8 mouse cellular contexts compared by ENCODE assay signal in the genomic region with DNA sequence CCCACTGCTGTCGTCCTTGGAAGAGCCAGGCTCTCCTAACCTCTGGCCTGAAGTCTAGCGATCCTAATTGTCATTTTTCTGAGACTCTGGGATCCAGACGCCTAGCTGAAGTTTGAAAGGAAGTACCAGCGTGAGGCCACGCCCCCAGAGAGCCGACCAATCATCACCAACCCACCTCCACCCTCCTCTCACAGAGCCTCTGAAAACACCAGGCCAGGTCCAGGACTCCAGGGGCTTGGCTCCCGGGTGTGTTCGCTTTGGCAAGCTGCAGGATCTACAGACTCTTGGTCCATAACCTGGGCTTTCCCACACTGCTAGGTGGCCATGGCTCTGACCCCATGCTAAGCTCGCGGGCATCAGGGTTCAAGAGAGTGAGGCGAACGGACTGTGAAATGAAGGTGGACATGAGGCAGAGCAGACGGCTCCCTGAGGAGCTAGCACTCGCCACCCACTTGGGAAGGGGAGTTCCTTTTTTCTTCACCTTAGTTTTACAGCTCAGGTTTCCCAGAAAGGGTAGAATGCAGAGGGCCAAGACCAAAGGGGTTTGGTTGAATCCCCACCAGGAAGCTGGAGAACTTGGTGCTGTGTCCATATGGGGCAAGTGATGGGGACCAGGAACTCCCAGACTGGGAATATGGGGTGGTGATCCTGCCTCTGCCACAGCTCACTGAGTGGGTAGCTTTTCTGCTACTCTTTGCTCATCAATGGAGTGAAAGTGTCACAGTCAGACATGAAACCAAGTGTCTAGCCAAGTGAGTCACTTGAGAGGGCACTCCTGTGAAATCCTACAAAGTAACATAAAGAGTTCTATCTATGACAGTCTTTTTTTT. TPM values are rescaled to one million over a fixed set of nuclear protein-coding genes. Genes with fewer than 3 reads are reported as not detected.
DNase-seq lines count a peak whose midpoint lies in the region; ATAC-seq and TF ChIP-seq lines count a peak whose summit lies in the region.

No protein-coding gene starts in this region.

- H3K4me3 ChIP-seq in CH12.LX (replicated peaks in 1 of 3; ENCODE audit: low read depth in 2 of 3, low read length in 2 of 3, poor library complexity in 1 of 3): peak overlapping the region in 1 of 3 experiments; percentile 32
- H3K4me3 ChIP-seq in forebrain, embryonic 12.5 days (replicated peaks): peak overlapping the region; percentile 25

- H3K4me1 ChIP-seq in CH12.LX (ENCODE audit: control insufficient read depth in 1 of 2, insufficient read depth in 2 of 2): peaks cover 0 to 17% of the 10 kb centered on the region in 2 experiments; a peak in 2 of 4 replicates
- peaks cover 7% of the 10 kb centered on the region for H3K4me1 ChIP-seq in forebrain, embryonic 12.5 days

- no peak overlapping the region for H3K9ac ChIP-seq in CH12.LX (ENCODE audit: insufficient read depth, low read depth)
- peak overlapping the region; percentile 44; the same call in 1 of the 2 replicates for H3K9ac ChIP-seq in forebrain, embryonic 12.5 days

- H3K4me2 ChIP-seq in CH12.LX (ENCODE audit: insufficient read depth, low read depth, poor library complexity, severe bottlenecking): no peak overlapping the region
- H3K4me2 ChIP-seq in forebrain, embryonic 12.5 days: peak overlapping the region; percentile 58

- no peaks in the 10 kb centered on the region for H3K9me3 ChIP-seq in CH12.LX (replicated peaks; ENCODE audit: low read length)
- no peaks in the 10 kb centered on the region for H3K9me3 ChIP-seq in forebrain, embryonic 12.5 days

- no peak for TF ChIP-seq EP300 in CH12.LX (IDR thresholded peaks at IDR 0.05; ENCODE audit: low read length)

- TF ChIP-seq CTCF in CH12.LX (conservative IDR thresholded peaks at IDR 0.05 in 1 of 2, IDR thresholded peaks at IDR 0.05 in 1 of 2; ENCODE audit: low read depth in 2 of 2, low read length in 2 of 2): no peak

- no peaks in the 10 kb centered on the region for H3K27me3 ChIP-seq in CH12.LX (replicated peaks)
- no peaks in the 10 kb centered on the region for H3K27me3 ChIP-seq in forebrain, embryonic 12.5 days

- H3K27ac ChIP-seq in CH12.LX (ENCODE audit: insufficient read depth, low read depth): no peak overlapping the region
- H3K27ac ChIP-seq in forebrain, embryonic 12.5 days: no peak overlapping the region

- 3% methylated on average over 14 of the region's 14 CpGs for WGBS in forebrain, embryonic 12.5 days
- 3% methylated on average over 14 of the region's 14 CpGs for WGBS in large intestine, adult 2 months

- dilution Hi-C loops in CH12.LX (cut with MboI; ENCODE audit: extremely low pct_ligation_motif_present, extremely low pct_unique_long_range_greater_than_20kb, low sequenced_read_pairs): no loop called here

- H3K79me2 ChIP-seq in CH12.LX (replicated peaks; ENCODE audit: control insufficient read depth, extremely low read depth, insufficient read depth, poor library complexity, severe bottlenecking): no peaks in the 10 kb centered on the region

- TF ChIP-seq POLR2A in CH12.LX (IDR thresholded peaks at IDR 0.05; ENCODE audit: low read depth, low read length): peak; percentile 47; the same call in 1 of the 2 replicates

- in situ Hi-C loops in CH12.LX (cut with MboI; ENCODE audit: low pct_ligation_motif_present, low pct_unique_long_range_greater_than_20kb, low sequenced_read_pairs): no loop called here

- ATAC-seq in forebrain, embryonic 12.5 days (ENCODE audit: low FRiP score): peak; percentile 92
- peak; percentile 93 for ATAC-seq in megakaryocyte progenitor cell, adult 5-6 weeks (replicated peaks; ENCODE audit: poor library complexity)

- intact Hi-C loops in heart, postnatal 36 days (cut with DNase I): no loop called here

- peaks cover 3 to 18% of the 10 kb centered on the region in 2 experiments for H3K36me3 ChIP-seq in CH12.LX (replicated peaks in 1 of 2; ENCODE audit: control insufficient read depth in 1 of 2, insufficient read depth in 1 of 2, low read length in 1 of 2)
- peaks cover 3% of the 10 kb centered on the region; the same call in 1 of the 2 replicates for H3K36me3 ChIP-seq in forebrain, embryonic 12.5 days (replicated peaks)

- no peak for TF ChIP-seq RAD21 in CH12.LX (IDR thresholded peaks at IDR 0.05; ENCODE audit: low read depth, low read length)

- DNase-seq in CH12.LX (ENCODE audit: extremely low read depth): peak; percentile 79
- peak; percentile 88 for DNase-seq in adrenal gland, postnatal 14 days
- DNase-seq in heart, postnatal 36 days: peak; percentile 69 to 73
- DNase-seq in large intestine, adult 2 months (ENCODE audit: low read depth, low spot score): peak; percentile 67
- peak; percentile 37 for DNase-seq in spleen, adult 12 weeks (ENCODE audit: low spot score)
- no peak for DNase-seq in cerebellum, adult 11-12 months

TF ChIP-seq in CH12.LX, 34 proteins besides CTCF, POLR2A, EP300 and RAD21:
- TF ChIP-seq POLR2AphosphoS2 (IDR thresholded peaks at IDR 0.05; ENCODE audit: low read depth, low read length) (peak; percentile 26; the same call in 1 of the 2 replicates), MXI1 (IDR thresholded peaks at IDR 0.05; ENCODE audit: low read depth, low read length) (no peak), SMC3 (IDR thresholded peaks at IDR 0.05; ENCODE audit: low read depth, low read length) (no peak), NELFE (IDR thresholded peaks at IDR 0.05; ENCODE audit: low read depth, low read length) (0 out of 2 replicates have a peak, but pooled peaks have one; percentile 40)

RNA-seq across cellular contexts. Expression of a gene that starts 12.2 kb away (rescaled TPM):
- total RNA-seq in CH12.LX (2012; rRNA removed) (23.9 and 26.2 TPM in 2 replicates), CH12.LX (2014; rRNA removed) (30.7 and 31.8 TPM in 2 replicates)
- polyA plus RNA-seq in CH12.LX (2012; ENCODE audit: insufficient read length, low read depth): 33.5 and 47.3 TPM in 2 replicates
- 40.4 and 44.0 TPM in 2 replicates for total RNA-seq in adrenal gland, postnatal 14 days (2021)
- 27.6 TPM in 2 replicates for polyA plus RNA-seq in forebrain, embryonic 12.5 days (2016; fragmentation: Nextera tagmentation; extraction: Ambion mirVana)
- total RNA-seq in heart, postnatal 36 days (2021): 10 to 100 TPM; 33.1 to 35.0 TPM
- polyA plus RNA-seq in large intestine, adult 2 months (2012; rRNA removed): 9.6 and 15.3 TPM in 2 replicates
- 35.9 and 37.9 TPM in 2 replicates for total RNA-seq in megakaryocyte progenitor cell, adult 5-6 weeks (2015)
- total RNA-seq in megakaryocyte progenitor cell, adult 5-6 weeks (2017): 30.2 and 35.3 TPM in 2 replicates
